Mouse (Mus musculus): ENCODE measurements around the gene Ninl.
"Not testable (repeated sequence)": the region's sequence is repeated elsewhere in the genome, so short reads cannot be mapped to it uniquely, and the experiment has no call there.

The Ninl gene

DNA sequence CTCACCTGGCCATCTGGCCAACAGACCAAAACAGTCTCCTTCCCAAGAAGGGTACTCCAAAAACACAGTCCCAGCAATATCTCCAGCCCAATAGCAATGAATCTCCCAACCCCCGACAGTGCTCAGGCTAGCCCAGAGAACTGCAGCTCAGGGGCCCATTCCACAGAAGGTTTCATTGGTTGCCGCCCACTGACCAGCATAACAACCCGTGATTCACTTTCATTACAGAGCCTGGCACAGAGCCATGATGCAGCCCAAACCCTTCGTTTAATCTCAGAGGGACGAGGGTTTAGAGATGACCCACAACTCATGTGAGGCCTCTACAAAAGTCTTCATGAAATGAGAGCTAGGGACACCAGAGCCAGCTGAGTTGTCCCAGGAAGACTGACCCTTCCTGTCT is 90.4 kb downstream of the Ninl start:
- no peak for DNase-seq (ENCODE audit: low spot score in 2 of 2)

DNA sequence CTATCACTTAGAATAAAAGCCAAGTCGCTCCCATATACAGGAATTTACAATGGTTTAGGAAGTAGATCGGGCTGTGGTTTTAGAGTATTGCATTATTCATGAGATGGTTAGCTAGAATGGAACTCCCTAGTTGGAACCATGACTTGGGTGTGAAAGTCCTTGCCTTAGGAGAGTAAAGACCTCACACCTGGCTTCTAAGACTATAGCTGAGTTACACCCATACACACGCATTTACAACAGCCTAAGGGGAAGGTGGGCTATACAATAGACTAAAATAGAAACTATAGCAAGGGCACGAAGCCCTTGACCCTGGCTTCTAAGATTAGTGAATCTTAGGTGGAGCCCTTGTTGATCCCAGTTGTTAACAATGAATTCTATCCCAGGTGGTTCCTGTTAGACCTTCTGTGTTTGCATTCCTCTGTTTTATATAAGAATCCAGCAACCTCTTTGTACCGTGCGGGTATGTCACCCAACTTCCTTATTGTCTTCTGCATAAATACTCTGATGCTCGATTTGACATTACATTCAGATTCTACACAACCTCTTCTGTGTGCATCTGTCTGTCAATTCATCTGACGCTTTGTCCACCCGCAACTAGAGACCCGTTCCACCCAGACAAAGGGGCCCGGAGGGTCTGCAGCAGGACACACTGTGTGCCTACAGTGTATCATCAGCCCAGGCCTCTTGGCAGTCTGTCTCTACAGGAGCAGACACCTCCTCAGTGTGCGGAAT is 91.1 kb downstream of the Ninl start:
- not testable (repeated sequence) for DNase-seq (ENCODE audit: low spot score in 2 of 2)

DNA sequence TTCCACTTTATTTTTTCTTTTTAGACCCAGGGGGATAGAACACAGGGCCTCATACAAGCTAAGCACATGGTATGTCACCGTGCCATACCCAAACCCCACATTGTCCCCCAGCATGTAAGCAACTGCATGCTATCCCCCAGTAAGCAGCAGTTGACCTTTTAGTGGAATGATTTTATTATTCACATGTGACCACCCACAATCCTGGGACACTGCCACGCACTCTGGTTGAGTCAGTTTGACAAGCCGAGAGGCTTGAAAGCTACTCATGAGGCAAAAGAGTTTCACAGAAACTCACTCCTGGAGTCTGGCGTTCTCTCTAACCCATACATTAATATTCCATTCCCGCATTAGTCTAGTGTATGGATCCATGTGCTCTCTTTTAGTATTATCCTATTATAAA is 91.8 kb downstream of the Ninl start:
- DNase-seq (ENCODE audit: low spot score in 2 of 2): not testable (repeated sequence)

DNA sequence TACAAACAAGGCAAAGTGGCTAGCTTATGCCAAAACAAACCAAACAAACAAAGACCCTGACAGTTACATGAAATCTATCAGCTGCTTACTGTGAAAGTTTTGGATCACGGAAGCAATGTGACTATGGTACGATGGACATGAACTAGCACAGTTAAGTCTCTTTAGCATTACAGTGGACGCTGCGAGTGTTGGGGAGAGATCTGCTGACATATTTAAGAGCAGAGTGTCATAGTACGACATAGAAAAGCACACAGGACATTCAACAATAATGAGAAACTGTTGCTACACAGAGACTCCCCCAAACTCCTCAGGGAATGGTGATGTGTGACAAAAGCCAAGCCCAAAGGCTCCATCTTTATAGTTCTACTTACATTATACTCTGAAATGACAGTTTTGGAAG is 95.2 kb downstream of the Ninl start:
- no peak for DNase-seq (ENCODE audit: low spot score in 2 of 2)

DNA sequence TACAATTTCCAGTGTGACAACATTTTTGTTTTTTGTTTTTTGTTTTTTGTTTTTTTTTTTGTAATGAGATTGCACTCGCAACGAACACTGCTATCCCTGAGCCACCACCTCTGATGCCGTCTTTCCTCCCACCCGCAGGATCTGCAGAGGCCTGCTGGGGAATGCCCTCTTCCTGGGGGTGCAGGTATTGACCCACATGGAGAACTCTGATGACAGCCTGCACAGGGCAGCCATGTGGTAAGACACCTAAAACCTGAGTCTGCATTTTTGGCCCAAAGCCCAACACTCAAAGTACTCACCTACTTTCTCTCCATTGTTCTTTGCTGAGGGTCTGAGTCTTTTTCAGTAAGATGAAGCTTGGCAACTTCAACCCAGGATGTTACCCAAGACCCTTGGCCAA is 104.5 kb downstream of the Ninl start:
- no peak for DNase-seq (ENCODE audit: low spot score in 2 of 2)

DNA sequence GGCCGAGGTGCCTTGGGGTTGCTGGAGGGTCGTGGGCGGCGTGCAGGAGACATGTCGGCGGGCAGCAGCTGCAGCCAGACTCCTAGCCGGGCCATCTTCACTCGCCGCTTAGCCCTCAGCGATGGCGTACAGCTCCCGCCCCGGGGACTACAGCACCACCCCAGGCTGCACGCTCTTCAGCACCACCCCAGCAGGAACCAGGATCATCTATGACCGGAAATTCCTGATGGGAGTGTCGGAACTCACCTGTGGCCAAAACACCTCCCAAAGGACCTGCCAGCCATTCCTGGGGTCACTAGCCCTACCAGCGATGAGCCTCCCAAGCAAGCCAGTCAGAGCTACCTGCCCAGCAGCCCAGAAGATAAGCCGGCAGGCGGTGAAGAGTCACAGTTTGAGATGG is 105.7 kb downstream of the Ninl start:
- DNase-seq (ENCODE audit: low spot score in 2 of 2): no peak

DNA sequence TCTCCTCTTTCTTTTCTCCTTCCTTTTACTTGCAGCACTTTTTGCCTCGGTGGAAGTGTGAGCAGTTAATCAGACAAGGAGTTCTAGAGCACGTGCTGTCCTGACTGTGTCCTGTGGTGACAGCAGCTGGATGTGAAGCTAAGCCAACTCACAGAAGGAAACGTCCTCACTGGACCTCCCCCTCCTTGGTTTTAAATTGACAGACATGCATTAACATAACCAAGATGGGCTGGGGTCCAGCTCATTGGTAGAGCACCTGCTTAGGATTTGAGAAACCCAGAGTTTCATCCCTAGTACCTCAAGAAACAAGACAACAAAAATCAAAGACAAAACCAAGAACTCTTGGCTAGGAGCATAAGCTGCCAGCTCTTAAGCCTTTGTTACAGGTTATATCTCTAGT is 108.4 kb downstream of the Ninl start:
- no peak for DNase-seq (ENCODE audit: low spot score in 2 of 2)

DNA sequence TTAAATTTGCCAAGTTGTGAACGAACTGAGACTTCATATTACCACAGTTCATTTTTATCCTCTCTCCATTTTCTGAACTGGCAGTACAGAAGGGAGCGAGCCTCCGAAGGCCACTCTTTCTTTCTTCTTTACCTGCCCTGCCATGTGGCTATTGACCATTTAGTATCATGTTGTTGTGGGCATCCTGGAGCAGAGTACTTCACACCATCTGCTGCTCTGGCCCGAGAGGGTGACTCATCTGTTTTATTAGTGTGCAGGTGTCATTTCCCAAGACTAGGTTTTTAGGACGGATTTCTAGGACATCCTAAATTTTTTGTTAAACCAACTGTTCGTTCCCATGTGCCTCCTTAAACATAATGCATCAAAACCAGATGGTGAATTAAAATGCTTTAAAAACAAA is 110.0 kb downstream of the Ninl start:
- no peak for DNase-seq (ENCODE audit: low spot score in 2 of 2)

DNA sequence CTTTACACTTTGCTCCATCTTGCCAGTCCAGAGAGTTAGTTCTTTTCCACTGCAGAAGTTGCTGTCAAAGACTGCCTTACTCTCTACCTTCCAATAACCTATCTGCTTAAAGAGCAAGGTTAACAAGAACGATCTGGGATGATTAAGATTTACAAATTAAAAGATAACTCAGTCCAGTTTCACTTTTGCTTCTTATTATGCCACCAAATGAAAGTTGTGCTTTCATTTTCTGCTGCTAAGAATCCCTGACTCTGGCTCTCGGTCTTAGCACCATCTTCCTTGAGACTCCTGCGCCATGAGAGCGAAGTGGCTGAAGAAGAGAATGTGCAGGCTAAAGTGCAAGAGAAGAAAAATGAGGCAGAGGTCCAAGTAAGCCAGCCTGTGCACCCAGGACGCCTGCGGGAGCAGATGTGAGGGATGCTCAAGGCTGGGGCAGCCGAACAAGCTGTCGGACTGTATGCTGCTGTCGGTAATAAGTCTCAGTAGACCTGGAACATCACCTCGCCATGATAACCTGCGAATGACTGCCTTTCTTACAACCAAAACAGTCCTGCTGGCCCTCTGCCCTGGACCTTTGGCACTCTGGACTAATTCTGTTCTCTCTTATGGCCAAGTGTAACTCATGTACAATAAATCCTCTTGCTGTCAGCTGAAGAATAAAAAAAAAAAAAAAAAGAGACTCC is 112.0 kb downstream of the Ninl start:
- DNase-seq (ENCODE audit: low spot score in 2 of 2): no peak

DNA sequence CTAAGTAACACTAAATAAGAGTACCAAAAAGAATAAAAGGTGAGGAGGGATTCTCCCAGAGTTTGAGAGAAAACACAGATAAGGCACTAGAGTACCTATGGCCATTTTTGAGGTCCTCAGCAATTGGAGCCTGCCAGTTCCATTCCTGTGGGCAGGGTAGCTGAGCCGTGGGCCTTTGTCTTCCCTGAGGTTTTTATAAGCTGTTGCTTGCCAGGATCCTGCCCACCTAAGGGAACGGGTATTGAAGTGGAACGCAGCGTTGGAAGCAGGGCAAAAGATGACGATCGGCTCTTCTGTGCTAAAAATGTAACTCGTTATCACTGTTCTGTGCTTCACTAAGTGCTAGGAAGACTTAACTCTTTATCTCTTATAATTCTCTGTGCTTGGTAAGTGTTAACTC is 115.7 kb downstream of the Ninl start:
- no peak for DNase-seq (ENCODE audit: low spot score in 2 of 2)

DNA sequence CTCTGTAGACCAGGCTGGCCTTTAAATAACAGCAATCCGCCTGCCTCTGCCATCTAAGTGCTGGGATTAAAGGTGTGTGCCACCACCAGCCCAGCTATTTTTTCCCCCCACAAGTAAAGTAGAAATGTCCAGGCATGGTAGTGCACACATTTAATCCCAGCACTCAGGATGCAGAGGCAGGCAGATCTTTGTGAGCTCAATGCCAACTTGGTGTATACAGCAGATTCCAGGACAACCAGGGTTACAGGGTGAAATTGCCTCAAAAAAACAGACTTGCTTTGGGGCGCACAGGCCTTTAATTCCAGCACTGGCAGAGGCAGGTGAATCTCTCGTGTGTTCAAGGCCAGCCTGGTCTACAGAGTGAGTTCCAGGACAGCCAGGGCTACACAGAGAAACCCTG is 116.2 kb downstream of the Ninl start:
- DNase-seq (ENCODE audit: low spot score in 2 of 2): no peak

DNA sequence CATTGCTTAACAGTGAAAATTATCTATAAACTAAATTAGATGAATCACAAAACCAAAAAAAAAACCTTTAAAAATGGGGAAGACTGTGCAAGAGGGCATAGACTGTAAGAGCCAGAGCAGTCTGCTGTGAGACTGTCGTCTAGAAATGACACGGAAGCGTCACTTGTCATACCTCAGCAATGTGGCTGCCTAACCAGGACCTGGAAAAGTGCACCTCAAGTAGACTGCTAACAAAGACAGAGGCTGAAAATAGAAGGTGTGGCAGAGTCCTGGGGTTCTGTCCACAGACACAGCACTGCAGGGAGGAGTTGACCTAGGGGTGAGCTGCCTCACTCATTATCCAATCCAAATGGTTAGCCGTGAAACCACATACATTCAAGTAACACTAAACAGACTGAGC is 117.0 kb downstream of the Ninl start:
- DNase-seq (ENCODE audit: low spot score in 2 of 2): peak in 1 of 2 experiments; percentile 20

DNA sequence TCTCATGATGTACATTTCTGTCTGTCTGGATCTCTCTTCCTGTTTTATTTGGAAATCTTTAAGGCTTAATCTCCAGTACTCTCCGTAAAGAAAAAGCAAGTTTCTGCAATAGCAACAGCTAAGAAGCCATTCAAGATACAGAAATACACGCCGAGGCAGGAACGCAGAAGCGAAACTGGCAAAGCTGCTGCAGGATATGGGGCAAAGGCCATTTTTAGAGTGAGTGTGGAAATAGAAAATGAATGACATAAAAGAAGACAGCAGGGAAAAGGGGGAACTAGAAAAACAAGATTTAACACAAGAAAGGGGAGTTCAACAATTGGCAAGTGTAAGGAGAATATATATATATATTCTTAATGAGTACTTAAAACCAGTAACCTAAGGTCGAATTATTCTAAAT is 117.5 kb downstream of the Ninl start:
- peak; percentile 23 to 39 for DNase-seq (ENCODE audit: low spot score in 2 of 2)

DNA sequence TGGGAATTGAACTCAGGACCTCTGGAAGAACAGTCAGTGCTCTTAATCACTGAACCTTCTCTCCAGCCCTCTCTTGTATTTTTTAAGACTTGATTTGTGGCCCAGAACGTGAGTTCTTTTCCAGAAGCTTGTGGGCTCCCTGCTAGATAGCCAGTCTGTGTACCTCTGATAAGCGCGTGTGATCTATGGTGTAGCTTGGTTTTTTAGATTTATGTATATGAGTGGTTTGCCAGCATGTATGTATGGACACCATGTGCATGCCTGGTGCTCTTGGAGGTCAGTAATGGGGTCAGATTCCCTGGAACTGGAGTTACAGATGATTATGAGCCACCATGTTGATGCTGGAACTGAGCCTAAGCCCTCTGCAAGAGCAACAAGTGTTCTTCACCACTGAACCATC is 118.6 kb downstream of the Ninl start:
- DNase-seq (ENCODE audit: low spot score in 2 of 2): no peak

DNA sequence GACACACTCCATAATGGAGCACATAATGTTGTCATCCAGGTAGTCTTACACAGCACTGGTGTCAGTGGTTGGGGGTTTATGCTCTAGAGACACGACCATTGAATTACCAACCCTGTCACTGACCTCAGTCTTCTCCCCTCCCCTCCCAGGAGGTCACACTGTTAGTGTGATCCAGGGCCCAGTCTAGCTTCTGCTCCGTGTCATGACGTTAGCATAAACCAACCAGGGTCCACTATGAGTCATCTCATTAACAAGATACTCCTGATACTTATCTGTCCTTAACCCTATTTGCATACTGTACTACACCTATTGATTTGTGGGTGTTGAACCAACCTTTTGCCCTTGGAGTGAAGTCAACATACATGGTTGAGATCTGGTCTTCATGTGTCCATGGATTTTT is 120.5 kb downstream of the Ninl start:
- DNase-seq (ENCODE audit: low spot score in 2 of 2): no peak

DNA sequence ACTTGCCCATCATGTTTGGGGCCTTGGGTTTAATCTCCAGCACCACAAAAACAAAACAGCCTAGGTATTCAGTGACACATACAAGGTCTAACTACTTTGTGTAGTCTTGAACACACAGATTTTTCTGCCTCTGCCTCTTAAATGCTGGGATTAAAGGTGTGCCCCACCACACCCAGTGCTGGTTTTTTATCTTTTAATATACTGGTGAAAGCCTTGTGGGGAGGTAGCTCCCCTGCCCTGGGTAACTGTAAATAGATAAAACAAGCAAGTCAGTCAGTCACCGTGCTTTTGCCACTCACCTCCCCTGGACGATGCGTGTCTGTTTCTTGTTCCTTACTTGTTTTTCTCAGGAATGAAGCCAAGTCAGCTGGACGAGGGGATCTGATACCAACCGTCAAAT is 123.4 kb downstream of the Ninl start:
- DNase-seq (ENCODE audit: low spot score in 2 of 2): no peak

DNA sequence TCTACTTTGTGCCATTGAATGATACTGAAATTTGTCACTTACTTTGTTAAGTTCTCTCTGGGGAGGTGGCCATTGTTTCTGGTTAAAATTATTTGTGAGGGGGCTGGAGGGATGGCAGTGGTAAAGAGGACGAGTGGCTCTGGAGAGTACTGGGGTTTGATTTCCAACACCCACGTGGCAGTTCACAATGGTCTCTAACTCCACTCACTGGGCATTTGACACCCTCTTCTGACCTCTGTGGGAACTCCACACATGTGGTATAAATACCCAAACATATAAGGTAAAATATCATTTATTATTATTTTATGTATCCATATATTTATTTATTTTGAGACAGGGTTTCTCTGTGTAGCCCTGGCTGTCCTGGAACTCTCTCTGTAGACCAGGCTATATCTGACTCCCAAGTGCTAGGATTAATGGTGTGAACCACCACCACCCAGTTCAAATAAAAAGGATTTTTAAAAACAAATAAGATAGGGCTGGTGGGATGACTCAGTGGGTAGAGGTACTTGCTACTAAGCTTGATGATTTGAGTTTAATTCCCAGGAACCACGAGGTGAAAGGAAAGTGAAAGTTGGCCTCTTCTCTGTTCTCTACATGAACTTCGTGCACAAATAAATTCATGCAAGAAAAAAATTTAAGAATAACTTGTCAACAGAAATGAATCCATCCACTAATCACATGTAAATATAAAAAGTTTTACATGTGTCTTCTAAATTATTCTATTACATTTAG is 124.2 kb downstream of the Ninl start:
- no peak for DNase-seq (ENCODE audit: low spot score in 2 of 2)

DNA sequence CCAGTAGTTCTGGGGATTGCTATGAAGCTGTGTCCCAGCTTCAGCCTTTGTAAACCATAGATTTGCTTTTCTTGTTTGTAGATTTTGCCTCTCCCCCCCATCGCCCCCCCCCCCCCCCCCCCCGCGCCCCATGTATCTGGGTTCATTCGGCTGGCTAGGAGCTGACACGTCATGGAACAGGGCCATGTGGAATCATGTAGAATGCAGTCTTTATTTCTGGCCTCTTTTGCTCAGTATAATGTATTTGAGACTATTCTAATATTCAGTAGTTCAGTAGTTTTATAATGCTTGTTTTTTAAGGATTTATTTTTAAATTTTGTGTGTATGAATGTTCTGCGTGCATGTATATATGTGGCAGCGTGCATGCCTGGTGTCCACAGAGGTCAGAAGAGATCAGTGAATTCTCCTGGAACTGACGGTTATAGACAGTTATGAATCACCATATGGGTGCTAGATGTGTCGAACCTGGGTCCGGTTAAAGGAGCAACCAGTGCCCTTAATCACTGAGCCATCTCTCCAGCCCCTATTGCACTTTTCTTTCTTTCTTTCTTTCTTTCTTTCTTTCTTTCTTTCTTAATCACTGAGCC is 128.8 kb downstream of the Ninl start:
- no peak for DNase-seq (ENCODE audit: low spot score in 2 of 2)

DNA sequence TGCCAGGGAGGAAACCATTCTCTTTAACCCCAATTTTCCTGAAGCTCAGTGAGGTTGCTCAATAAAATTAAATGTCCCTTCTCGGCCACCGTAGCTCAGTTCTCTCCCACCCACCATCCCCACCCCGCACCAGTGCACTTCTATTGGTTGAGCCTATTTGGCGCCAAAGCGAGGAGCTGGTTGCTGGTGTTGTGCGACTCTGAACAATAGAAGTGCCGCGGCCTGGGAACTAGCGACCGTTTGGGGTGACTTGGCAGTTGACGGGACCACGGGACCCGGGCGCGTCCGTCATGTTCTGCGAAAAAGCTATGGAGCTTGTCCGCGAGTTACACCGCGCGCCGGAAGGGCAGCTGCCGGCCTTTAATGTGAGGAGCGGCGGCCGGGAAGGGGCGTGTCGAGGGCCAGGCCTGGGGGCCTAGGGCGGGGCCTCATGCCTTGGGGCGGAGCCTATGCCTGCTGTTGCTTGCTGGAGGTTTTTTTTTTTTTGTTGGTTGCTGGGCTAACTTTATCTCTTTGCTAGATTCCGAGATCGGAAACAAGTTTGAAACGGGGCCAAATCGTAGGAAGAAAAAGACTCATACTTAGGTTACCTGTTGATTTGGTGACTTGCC is 129.6 kb downstream of the Ninl start:
- DNase-seq (ENCODE audit: low spot score in 2 of 2): peak; percentile 92 to 96

DNA sequence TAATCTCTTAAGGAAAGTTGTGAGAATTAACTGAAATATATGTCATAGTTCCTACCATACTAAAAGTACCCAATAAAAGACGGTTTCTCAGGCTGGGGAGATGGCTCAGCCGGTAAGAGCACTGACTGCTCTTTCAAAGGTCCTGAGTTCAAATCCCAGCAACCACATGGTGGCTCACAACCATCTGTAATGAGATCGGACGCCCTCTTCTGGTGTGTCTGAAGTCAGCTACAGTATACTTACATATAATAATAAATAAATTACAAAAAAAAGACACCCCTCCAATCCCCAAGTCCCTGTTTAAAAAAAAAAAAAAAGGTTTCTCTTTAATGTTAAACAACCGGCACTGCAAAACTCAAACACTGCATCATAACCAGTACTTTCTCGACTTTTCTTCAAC is 130.3 kb downstream of the Ninl start:
- DNase-seq (ENCODE audit: low spot score in 2 of 2): not testable (repeated sequence)

DNA sequence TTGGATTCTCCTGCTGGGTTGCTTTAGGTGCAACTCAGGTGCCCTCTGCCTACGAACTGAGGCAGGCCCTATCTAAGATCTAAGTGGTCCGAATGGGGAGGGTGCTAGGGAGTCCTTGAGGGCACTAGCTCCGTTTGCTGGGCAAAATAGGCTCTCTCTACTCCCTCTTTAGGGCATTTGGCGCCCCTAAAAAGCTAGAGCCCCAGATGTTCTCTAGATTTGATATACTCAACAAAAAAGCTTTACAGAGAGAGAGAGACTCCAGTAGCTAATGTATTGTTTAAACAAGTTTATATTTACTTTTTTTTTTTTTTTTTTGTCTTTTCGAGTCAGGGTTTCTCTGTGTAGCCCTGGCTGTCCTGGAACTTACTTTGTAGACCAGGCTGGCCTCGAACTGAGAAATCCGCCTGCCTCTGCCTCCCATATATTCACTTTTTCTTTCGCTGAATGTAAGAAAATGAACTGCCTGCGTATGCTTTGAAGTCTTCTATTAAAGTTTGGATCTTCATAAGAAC is 134.2 kb downstream of the Ninl start, which contains the start of gene Gins1:
TSS of gene Gins1 (plus strand) at position 465 of the 515 bp plus-strand sequence.
- no peak for DNase-seq (ENCODE audit: low spot score in 2 of 2)

Data from heart, adult 9 months (tissue).